Mouse (Mus musculus): ENCODE results near the gene Ptpn14. TPM values are rescaled to one million over a fixed set of nuclear protein-coding genes. Genes with fewer than 3 reads are reported as not detected.

The Ptpn14 gene
- total RNA-seq, 2 experiments from 2014 or later = 13.2 to 13.9 TPM

DNA sequence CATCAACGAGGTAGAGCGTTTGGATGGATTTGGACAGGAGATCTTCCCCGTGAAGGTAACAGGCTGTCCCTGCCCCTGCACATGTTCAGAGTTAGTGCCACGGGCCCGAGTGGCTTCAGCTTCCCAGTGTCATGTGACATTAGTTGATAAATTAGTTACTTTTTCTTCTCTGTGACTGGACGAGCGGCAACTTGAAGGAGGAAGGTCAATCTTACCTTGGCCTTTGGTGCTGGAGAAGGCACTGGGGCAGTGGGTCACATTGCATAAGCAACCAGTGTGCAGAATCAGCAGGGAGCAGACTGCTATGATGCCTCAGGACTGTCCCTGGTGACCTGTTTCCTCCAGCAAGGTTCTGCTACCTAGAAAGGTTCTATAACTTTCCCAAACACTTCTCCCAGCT is 105.3 kb downstream of the Ptpn14 start:
- no peak for TF ChIP-seq CTCF (IDR thresholded peaks at IDR 0.05)
- H3K4me3 ChIP-seq = no peak overlapping the region
- no peak for DNase-seq (ENCODE audit: extremely low spot score in 1 of 2, low spot score in 2 of 2)
- no peak overlapping the region for H3K27ac ChIP-seq
- intact Hi-C loops (cut with DNase I) = no loop called here

GRCm38 (mm10) chr1:189834166-189834565 is 106.1 kb downstream of the Ptpn14 start:
- intact Hi-C loops (cut with DNase I) = no loop called here

DNA sequence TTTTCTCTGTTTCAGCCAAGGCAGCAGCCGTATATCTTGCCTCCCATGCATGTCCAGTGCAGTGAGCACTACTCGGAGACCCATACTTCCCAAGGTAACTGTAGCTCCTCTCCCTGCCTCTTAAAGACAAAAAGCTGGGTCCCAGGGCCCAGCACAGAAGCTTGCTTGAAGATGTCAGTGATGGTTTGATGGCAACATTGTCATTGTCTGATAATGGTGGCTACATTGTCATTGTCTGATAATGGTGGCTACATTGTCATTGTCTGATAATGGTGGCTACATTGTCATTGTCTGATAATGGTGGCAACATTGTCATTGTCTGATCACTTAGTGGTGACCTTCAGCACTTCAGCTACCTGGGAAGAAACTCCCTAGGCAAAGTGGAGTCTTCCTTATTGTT is 118.3 kb downstream of the Ptpn14 start:
- no peak for DNase-seq (ENCODE audit: extremely low spot score in 1 of 2, low spot score in 2 of 2)
- intact Hi-C loops (cut with DNase I) = no loop called here
- no peak overlapping the region for H3K4me3 ChIP-seq
- TF ChIP-seq CTCF (IDR thresholded peaks at IDR 0.05) = no peak
- no peak overlapping the region for H3K27ac ChIP-seq

More at GRCm38 (mm10) chr1:189834166-189834565, 106.1 kb downstream of the Ptpn14 start:
- DNase-seq (ENCODE audit: extremely low spot score in 1 of 2, low spot score in 2 of 2) = no peak
- TF ChIP-seq CTCF (IDR thresholded peaks at IDR 0.05) = no peak
- no peak overlapping the region for H3K4me3 ChIP-seq
- H3K27ac ChIP-seq = no peak overlapping the region

- DNase-seq (ENCODE audit: extremely low spot score in 1 of 2, low spot score in 2 of 2) = no peak
- Histone ChIP-seq H3K27ac (no peak overlapping the region), H3K4me3 (no peak overlapping the region)
- intact Hi-C loops (cut with DNase I) = no loop called here
- no peak for TF ChIP-seq CTCF (IDR thresholded peaks at IDR 0.05)
Measured at GRCm38 (mm10) chr1:189849550-189849949, 121.5 kb downstream of the Ptpn14 start.

DNA sequence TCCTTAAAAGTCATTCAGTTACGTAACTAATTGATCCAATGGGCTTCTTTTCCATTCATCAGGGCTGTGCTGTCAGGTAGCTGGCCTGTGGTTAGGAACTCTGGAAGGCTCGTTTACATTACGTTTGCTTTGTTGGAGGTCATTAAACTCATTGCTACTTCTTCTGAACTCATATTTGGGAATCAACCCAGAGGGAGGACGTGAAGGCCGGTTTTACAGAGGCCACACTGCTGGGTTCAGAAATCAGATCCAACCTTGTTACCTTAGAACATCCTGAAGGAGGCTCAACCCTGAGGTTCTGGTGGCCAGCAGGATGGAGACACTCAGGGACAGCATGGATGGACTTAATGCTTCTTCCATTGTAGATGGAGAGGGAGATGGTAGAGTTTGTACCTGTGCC is 124.0 kb downstream of the Ptpn14 start:
- no peak for DNase-seq (ENCODE audit: extremely low spot score in 1 of 2, low spot score in 2 of 2)
- no peak overlapping the region for H3K27ac ChIP-seq
- no peak for TF ChIP-seq CTCF (IDR thresholded peaks at IDR 0.05)
- intact Hi-C loops (cut with DNase I) = no loop called here
- H3K4me3 ChIP-seq = no peak overlapping the region

DNA sequence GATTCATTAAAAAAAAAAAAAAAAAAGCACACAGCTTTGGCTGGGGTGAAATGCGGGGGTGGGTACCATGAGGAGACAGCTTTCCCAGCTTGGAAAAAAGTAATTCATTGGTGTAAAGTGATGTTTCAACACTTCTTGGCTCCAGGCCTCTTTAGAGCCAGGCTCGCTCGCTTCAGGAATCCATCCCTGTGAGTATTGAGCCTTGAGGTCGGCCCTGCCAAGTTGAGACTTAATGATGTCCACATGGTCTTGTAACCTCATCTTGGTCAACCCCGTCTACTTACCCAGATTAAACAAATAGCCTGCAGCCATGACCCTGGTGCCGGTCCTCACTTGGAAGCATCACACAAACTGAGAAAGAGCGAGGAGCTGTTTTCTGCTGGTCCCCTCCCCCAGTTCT is 124.4 kb downstream of the Ptpn14 start:
- DNase-seq (ENCODE audit: extremely low spot score in 1 of 2, low spot score in 2 of 2) = no peak
- intact Hi-C loops (cut with DNase I) = no loop called here
- H3K27ac ChIP-seq = no peak overlapping the region
- H3K4me3 ChIP-seq = no peak overlapping the region
- no peak for TF ChIP-seq CTCF (IDR thresholded peaks at IDR 0.05)

DNA sequence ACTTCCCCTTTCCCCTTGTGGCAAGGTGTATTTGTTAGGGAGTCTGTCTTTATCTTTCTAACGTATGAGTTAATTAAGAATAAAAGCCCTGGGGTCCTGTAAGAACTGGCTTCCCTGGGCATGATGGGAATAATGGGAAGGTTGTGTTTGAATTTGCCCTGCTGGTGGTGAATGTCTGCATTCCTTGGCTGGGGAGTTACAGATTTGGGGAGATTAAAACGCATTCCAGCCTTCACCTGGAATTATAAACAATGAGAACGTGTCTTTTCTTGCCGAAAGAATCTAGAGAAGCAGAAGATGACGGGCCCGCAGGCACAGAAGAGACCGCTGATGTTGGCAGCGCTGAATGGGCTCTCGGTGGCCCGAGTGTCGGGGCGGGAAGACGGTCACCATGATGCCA is 126.6 kb downstream of the Ptpn14 start:
- TF ChIP-seq CTCF (IDR thresholded peaks at IDR 0.05) = no peak
- intact Hi-C loops (cut with DNase I) = no loop called here
- Histone ChIP-seq H3K27ac (no peak overlapping the region), H3K4me3 (no peak overlapping the region)
- no peak for DNase-seq (ENCODE audit: extremely low spot score in 1 of 2, low spot score in 2 of 2)

GRCm38 (mm10) chr1:189855739-189856138 is 127.7 kb downstream of the Ptpn14 start:
- H3K4me3 ChIP-seq = no peak overlapping the region
- intact Hi-C loops (cut with DNase I) = no loop called here
- no peak for TF ChIP-seq CTCF (IDR thresholded peaks at IDR 0.05)
- no peak for DNase-seq (ENCODE audit: extremely low spot score in 1 of 2, low spot score in 2 of 2)
- H3K27ac ChIP-seq = no peak overlapping the region

GRCm38 (mm10) chr1:189858377-189858776 is 130.3 kb downstream of the Ptpn14 start:
- Histone ChIP-seq H3K27ac (no peak overlapping the region), H3K4me3 (no peak overlapping the region)
- no peak for DNase-seq (ENCODE audit: extremely low spot score in 1 of 2, low spot score in 2 of 2)
- TF ChIP-seq CTCF (IDR thresholded peaks at IDR 0.05) = no peak
- intact Hi-C loops (cut with DNase I) = no loop called here

- no peak; the same call in 1 of the 2 replicates for TF ChIP-seq CTCF (IDR thresholded peaks at IDR 0.05)
- H3K27ac ChIP-seq = no peak overlapping the region
- no peak for DNase-seq (ENCODE audit: extremely low spot score in 1 of 2, low spot score in 2 of 2)
- intact Hi-C loops (cut with DNase I) = loop anchor here (5.0 kb wide), 1 partner anchor 158 kb away; no protein-coding TSS in a partner anchor
- no peak overlapping the region for H3K4me3 ChIP-seq
Measured at GRCm38 (mm10) chr1:189860112-189860941, 132.3 kb downstream of the Ptpn14 start.

DNA sequence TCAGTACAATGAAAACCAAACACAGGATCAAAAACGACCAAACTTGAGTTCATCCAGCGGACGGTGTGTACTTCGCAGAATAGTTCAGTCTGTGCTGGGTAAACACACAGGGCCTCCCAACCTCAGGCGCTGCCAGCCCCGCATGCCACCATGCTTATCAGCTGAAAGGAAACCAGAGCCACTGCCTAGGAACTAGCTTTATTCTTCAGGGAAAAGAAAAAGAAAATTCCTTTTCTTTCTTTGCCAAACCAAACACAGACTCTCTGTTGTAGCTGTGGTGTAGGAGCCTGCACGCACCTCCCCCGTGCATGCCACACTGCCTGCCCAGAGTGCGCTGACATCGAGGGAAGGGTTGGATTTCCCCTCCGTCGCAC is 132.9 kb downstream of the Ptpn14 start:
- DNase-seq (ENCODE audit: extremely low spot score in 1 of 2, low spot score in 2 of 2) = no peak
- no peak overlapping the region for H3K27ac ChIP-seq
- no peak for TF ChIP-seq CTCF (IDR thresholded peaks at IDR 0.05)
- no peak overlapping the region for H3K4me3 ChIP-seq
- intact Hi-C loops (cut with DNase I) = loop anchor here (5.0 kb wide), 1 partner anchor 159 kb away; no protein-coding TSS in a partner anchor

DNA sequence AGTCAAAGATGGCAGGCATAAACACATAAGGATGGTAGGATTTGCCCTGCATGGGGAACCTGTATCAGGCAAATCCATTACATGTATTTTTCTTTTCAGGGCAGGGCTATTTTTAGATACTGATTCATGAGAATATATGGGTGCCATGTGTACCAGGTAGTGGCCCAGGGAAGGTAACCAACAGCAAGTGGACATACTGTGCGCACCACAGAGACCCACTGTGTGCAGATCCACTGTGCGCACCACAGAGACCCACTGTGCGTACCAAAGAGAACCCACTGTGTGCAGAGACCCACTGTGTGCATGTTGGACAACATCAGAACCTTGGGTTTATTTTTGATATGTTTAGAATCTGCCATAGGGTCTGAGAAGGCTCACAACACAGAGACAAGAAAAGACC is 135.7 kb downstream of the Ptpn14 start:
- TF ChIP-seq CTCF (IDR thresholded peaks at IDR 0.05) = no peak
- Histone ChIP-seq H3K4me3 (no peak overlapping the region), H3K27ac (no peak overlapping the region)
- DNase-seq (ENCODE audit: extremely low spot score in 1 of 2, low spot score in 2 of 2) = no peak
- intact Hi-C loops (cut with DNase I) = loop anchor here (5.0 kb wide), 1 partner anchor 161 kb away; no protein-coding TSS in a partner anchor

DNA sequence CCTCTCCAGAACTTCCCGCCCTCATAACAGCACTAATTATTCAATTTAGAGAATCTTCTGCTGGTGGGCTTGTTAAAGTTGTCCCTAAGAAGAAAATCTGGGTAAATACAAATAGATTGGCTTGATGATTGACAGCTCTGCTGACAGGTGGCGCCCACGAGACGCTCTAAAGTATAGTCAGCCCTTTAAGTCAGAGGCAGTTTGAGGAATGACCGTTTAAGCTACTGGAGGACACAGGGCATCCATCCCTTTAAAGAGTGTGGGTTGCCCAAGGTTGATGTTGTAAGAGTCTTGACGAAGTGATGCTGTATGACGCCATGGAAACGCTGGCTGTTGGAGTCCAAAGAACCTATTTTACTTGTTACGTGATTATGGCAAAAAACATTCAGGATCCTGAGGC is 136.2 kb downstream of the Ptpn14 start:
- no peak for DNase-seq (ENCODE audit: extremely low spot score in 1 of 2, low spot score in 2 of 2)
- Histone ChIP-seq H3K27ac (no peak overlapping the region), H3K4me3 (no peak overlapping the region)
- intact Hi-C loops (cut with DNase I) = loop anchor here (5.0 kb wide), 1 partner anchor 162 kb away; no protein-coding TSS in a partner anchor
- TF ChIP-seq CTCF (IDR thresholded peaks at IDR 0.05) = no peak
